In genomic region chr4:117525990-117526389, GRCm38 (mm10) we compare ENCODE assay signal across 13 mouse cellular contexts.
"Had no signal": no experiment of that assay in that cellular context is flagged by ENCODE, and none has a peak within 500 bp of the region (broad histone marks: within the 10 kb centered on the region; RNA-seq: fewer than 3 reads in every experiment).

No protein-coding gene starts in this region.

- H3K27me3 ChIP-seq: limb, embryonic 15.5 days had no signal

- H3K4me3 ChIP-seq: left cerebral cortex, adult 2 months; limb, embryonic 15.5 days; neural tube, embryonic 12.5 days had no signal

- H3K27ac ChIP-seq: left cerebral cortex, adult 2 months; limb, embryonic 15.5 days; macrophage; neural tube, embryonic 12.5 days had no signal

- H3K36me3 ChIP-seq: limb, embryonic 15.5 days; neural tube, embryonic 12.5 days had no signal

- H3K4me2 ChIP-seq: limb, embryonic 15.5 days; lung, embryonic 14.5 days; neural tube, embryonic 12.5 days had no signal

- H3K9me3 ChIP-seq: limb, embryonic 15.5 days; neural tube, embryonic 12.5 days had no signal

- H3K9ac ChIP-seq: limb, embryonic 15.5 days; lung, embryonic 14.5 days; neural tube, embryonic 12.5 days had no signal

- DNase-seq: kidney, adult 18-20 months; kidney, postnatal 10 days; lung, embryonic 14.5 days; lung, postnatal 10 days; midbrain, embryonic 14.5 days; right cerebral cortex, postnatal 4 days; spleen, adult 18-20 months; thymus, adult 18-20 months; thymus, postnatal 14 days had no signal
